ENCODE assay signal across 8 mouse cellular contexts in the genomic region with DNA sequence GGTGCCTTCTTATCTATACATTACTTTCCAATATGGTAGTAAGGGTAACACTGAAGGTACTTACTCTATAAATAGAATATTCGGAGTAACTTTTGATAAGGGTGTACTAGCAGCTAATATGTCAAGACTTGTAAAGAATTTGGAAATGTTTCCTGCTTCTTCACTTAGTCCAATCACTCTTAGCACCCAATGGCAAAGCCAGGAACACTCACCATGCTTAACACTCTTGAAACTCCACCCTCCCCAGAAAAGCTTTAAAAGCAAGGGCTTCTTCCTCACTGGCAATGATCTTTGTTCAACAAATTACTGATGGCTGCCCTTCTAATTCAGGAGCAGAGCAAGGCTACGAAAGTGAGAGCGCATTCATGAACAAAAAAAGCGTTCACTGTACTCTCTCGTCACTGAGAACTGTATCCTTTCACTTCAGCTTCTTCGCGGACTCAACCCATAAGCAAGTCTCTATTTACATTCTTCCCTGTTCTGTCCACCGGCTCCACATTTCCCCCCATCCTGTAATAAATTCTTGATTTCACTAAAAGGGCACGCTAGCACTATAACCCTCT. TPM values are rescaled to one million over a fixed set of nuclear protein-coding genes. Genes with fewer than 3 reads are reported as not detected.
DNase-seq lines count a peak whose midpoint lies in the region; ATAC-seq and TF ChIP-seq lines count a peak whose summit lies in the region.

No protein-coding gene starts in this region.

- WGBS in large intestine, adult 2 months: 2% methylated on average over 9 of the region's 9 CpGs
- 14% methylated on average over 9 of the region's 9 CpGs for WGBS in midbrain, postnatal 0 days

- H3K9ac ChIP-seq in midbrain, postnatal 0 days (replicated peaks; ENCODE audit: low read length, poor library complexity, severe bottlenecking): peak overlapping the region; percentile 96

- H3K27me3 ChIP-seq in midbrain, postnatal 0 days (ENCODE audit: insufficient read depth, low read length): no peaks in the 10 kb centered on the region

- H3K4me1 ChIP-seq in midbrain, postnatal 0 days (ENCODE audit: insufficient read depth, low read length): no peaks in the 10 kb centered on the region; the same call in 1 of the 2 replicates

- peak; percentile 19; the same call in 1 of the 2 replicates for ATAC-seq in erythroblast, adult 5-6 weeks (replicated peaks; ENCODE audit: low FRiP score, poor library complexity, severe bottlenecking)
- ATAC-seq in midbrain, postnatal 0 days (ENCODE audit: low FRiP score): no peak
- ATAC-seq in megakaryocyte progenitor cell, adult 5-6 weeks (replicated peaks; ENCODE audit: poor library complexity): no peak

- no peak for TF ChIP-seq CTCF in midbrain, postnatal 0 days (IDR thresholded peaks at IDR 0.05)

- DNase-seq in 3T3-L1 (ENCODE audit: low read depth, low spot score): peak; percentile 50
- peak; percentile 78 for DNase-seq in A20 (ENCODE audit: low read depth, low spot score)
- DNase-seq in large intestine, adult 2 months (ENCODE audit: low read depth, low spot score): peak; percentile 37
- DNase-seq in midbrain, postnatal 0 days (ENCODE audit: low spot score): no peak
- no peak for DNase-seq in thymus, postnatal 14 days
- no peak for DNase-seq in left cerebral cortex, adult 11 months (ENCODE audit: low spot score)

- peak overlapping the region; percentile 98 for H3K4me3 ChIP-seq in midbrain, postnatal 0 days (ENCODE audit: low read depth, low read length)

- H3K4me2 ChIP-seq in midbrain, postnatal 0 days (ENCODE audit: low read depth, low read length, poor library complexity, severe bottlenecking): peak overlapping the region; percentile 83

- no peaks in the 10 kb centered on the region for H3K9me3 ChIP-seq in midbrain, postnatal 0 days (ENCODE audit: low read length)

- H3K36me3 ChIP-seq in midbrain, postnatal 0 days (ENCODE audit: insufficient read depth, low read length): no peaks in the 10 kb centered on the region

- peak overlapping the region; percentile 96 for H3K27ac ChIP-seq in midbrain, postnatal 0 days (ENCODE audit: low read depth, low read length)

RNA-seq across cellular contexts. Expression of gene Rab11a, which starts 1.4 kb away (rescaled TPM):
- 49.9 and 65.9 TPM in 2 replicates for total RNA-seq in erythroblast, adult 5-6 weeks (2015; ENCODE audit: low replicate concordance)
- total RNA-seq in erythroblast, adult 5-6 weeks (2017; ENCODE audit: low replicate concordance): 63.1 and 76.4 TPM in 2 replicates
- 174 and 187 TPM in 2 replicates for polyA plus RNA-seq in large intestine, adult 2 months (2012; rRNA removed)
- 206 and 254 TPM in 2 replicates for total RNA-seq in midbrain, postnatal 0 days (2014; rRNA removed)
- polyA plus RNA-seq in midbrain, postnatal 0 days (2015; fragmentation: Nextera tagmentation; extraction: Ambion mirVana): 459 and 473 TPM in 2 replicates
- 130 and 178 TPM in 2 replicates for total RNA-seq in megakaryocyte progenitor cell, adult 5-6 weeks (2015)
- 84.2 and 91.4 TPM in 2 replicates for total RNA-seq in megakaryocyte progenitor cell, adult 5-6 weeks (2017)

Comparison
In these comparisons a context has a peak if more than half of its experiments do, and no peak if none do; other contexts are left out.
1. DNase-seq: peak in 3T3-L1 (single experiment), A20 (single experiment) and large intestine, adult 2 months (single experiment); none in midbrain, postnatal 0 days (single experiment), thymus, postnatal 14 days (single experiment) and left cerebral cortex, adult 11 months (single experiment).